Comparison of ENCODE assay signal across 15 mouse cellular contexts in genomic region chr10:43027006-43027405, GRCm38 (mm10).
DNase-seq lines count a peak whose midpoint lies in the region; ATAC-seq and TF ChIP-seq lines count a peak whose summit lies in the region.
"Had no signal": no experiment of that assay in that cellular context is flagged by ENCODE, and none has a peak within 500 bp of the region (broad histone marks: within the 10 kb centered on the region; RNA-seq: fewer than 3 reads in every experiment).

No protein-coding gene starts in this region.

- no peak overlapping the region for H3K27ac ChIP-seq in kidney, adult 2 months (ENCODE audit: insufficient read depth, low read depth, low read length)
- no peak overlapping the region for H3K27ac ChIP-seq in kidney, embryonic 14.5 days (ENCODE audit: low read depth, low read length)
- no peak overlapping the region for H3K27ac ChIP-seq in intestine, embryonic 15.5 days
- H3K27ac ChIP-seq in left cerebral cortex, adult 2 months = no peak overlapping the region
- H3K27ac ChIP-seq: macrophage had no signal

- peak; percentile 42; the same call in 1 of the 2 replicates for ATAC-seq in kidney, embryonic 14.5 days (ENCODE audit: low FRiP score, low TSS enrichment)
- no peak for ATAC-seq in intestine, embryonic 15.5 days
- ATAC-seq: forebrain, postnatal 0 days had no signal

- H3K9ac ChIP-seq in kidney, embryonic 14.5 days (ENCODE audit: low read depth, low read length) = no peak overlapping the region
- no peak overlapping the region for H3K9ac ChIP-seq in intestine, embryonic 15.5 days
- H3K9ac ChIP-seq: forebrain, postnatal 0 days had no signal

- H3K4me3 ChIP-seq in kidney, adult 2 months (ENCODE audit: insufficient read depth, low read depth, low read length) = no peak overlapping the region
- H3K4me3 ChIP-seq in kidney, embryonic 14.5 days (ENCODE audit: low read length) = no peak overlapping the region
- H3K4me3 ChIP-seq in intestine, embryonic 15.5 days (replicated peaks) = no peak overlapping the region
- H3K4me3 ChIP-seq in left cerebral cortex, adult 2 months = no peak overlapping the region

- 41% methylated on average over 9 of the region's 9 CpGs for WGBS in kidney, adult 2 months
- 27% methylated on average over 9 of the region's 9 CpGs for WGBS in kidney, embryonic 14.5 days
- 63% methylated on average over 9 of the region's 9 CpGs for WGBS in intestine, embryonic 15.5 days

- TF ChIP-seq POLR2A in kidney, adult 2 months (IDR thresholded peaks at IDR 0.05; ENCODE audit: low read depth, low read length) = no peak
- TF ChIP-seq POLR2A in brain, embryonic 14.5 days (IDR thresholded peaks at IDR 0.05; ENCODE audit: borderline replicate concordance, extremely low read depth, insufficient read depth, insufficient read length, poor library complexity, severe bottlenecking) = no peak

- no peak overlapping the region for H3K4me2 ChIP-seq in kidney, embryonic 14.5 days (replicated peaks; ENCODE audit: low read depth, low read length)
- H3K4me2 ChIP-seq in intestine, embryonic 15.5 days (replicated peaks) = no peak overlapping the region

- no peaks in the 10 kb centered on the region; the same call in 1 of the 2 replicates for H3K27me3 ChIP-seq in kidney, adult 2 months (replicated peaks; ENCODE audit: control insufficient read depth, insufficient read depth, low read length)
- H3K27me3 ChIP-seq in kidney, embryonic 14.5 days (ENCODE audit: control insufficient read depth, insufficient read depth, low read length) = peaks cover 13% of the 10 kb centered on the region
- peaks cover 14% of the 10 kb centered on the region for H3K27me3 ChIP-seq in intestine, embryonic 15.5 days (replicated peaks)

- TF ChIP-seq CTCF in kidney, adult 2 months (conservative IDR thresholded peaks at IDR 0.05; ENCODE audit: insufficient read depth, insufficient read length, low read depth, low read length) = no peak
- TF ChIP-seq CTCF in brain, embryonic 14.5 days (IDR thresholded peaks at IDR 0.05; ENCODE audit: borderline replicate concordance, extremely low read depth, insufficient read depth, insufficient read length) = no peak
- TF ChIP-seq CTCF in left cerebral cortex, adult 2 months (IDR thresholded peaks at IDR 0.05) = no peak

- peak; percentile 40 for DNase-seq in kidney, adult 2 months
- DNase-seq in kidney, postnatal 14 days = no peak
- peak; percentile 56 for DNase-seq in brain, embryonic 14.5 days (ENCODE audit: low read depth)
- DNase-seq in neural tube, embryonic 10.5 days (ENCODE audit: extremely low spot score, low spot score) = peak; percentile 44
- no peak for DNase-seq in urinary bladder, adult 18-20 months (ENCODE audit: low spot score in 2 of 2)
- no peak for DNase-seq in left cerebral cortex, adult 2 months (ENCODE audit: extremely low spot score in 1 of 2, low spot score in 2 of 2)
- DNase-seq: adrenal gland, adult 2 months; cerebellum, adult 18-20 months; forebrain, postnatal 0 days; liver; lung, adult 18-20 months; right cerebral cortex, postnatal 14 days had no signal

- no peaks in the 10 kb centered on the region for H3K9me3 ChIP-seq in kidney, embryonic 14.5 days (ENCODE audit: control insufficient read depth, low read length)
- no peaks in the 10 kb centered on the region for H3K9me3 ChIP-seq in intestine, embryonic 15.5 days

- no peaks in the 10 kb centered on the region for H3K36me3 ChIP-seq in kidney, adult 2 months (ENCODE audit: control insufficient read depth, insufficient read depth, low read length)
- H3K36me3 ChIP-seq in kidney, embryonic 14.5 days (ENCODE audit: control insufficient read depth, insufficient read depth, low read length) = no peaks in the 10 kb centered on the region
- no peaks in the 10 kb centered on the region for H3K36me3 ChIP-seq in intestine, embryonic 15.5 days

- H3K4me1 ChIP-seq in kidney, adult 2 months (ENCODE audit: control insufficient read depth, insufficient read depth, low read length) = no peaks in the 10 kb centered on the region
- H3K4me1 ChIP-seq in kidney, embryonic 14.5 days (ENCODE audit: control insufficient read depth, insufficient read depth, low read length) = peaks cover 5% of the 10 kb centered on the region; the same call in 1 of the 2 replicates
- H3K4me1 ChIP-seq in intestine, embryonic 15.5 days (replicated peaks) = peaks cover 2% of the 10 kb centered on the region

- intact Hi-C loops in left cerebral cortex, adult 2 months (cut with DNase I) = no loop called here

Comparison
In these comparisons a context has a peak if more than half of its experiments do, and no peak if none do; other contexts are left out.
1. DNase-seq: peak in kidney, adult 2 months (single experiment), brain, embryonic 14.5 days (single experiment) and neural tube, embryonic 10.5 days (single experiment); none in kidney, postnatal 14 days (single experiment), urinary bladder, adult 18-20 months (0 of 2) and left cerebral cortex, adult 2 months (0 of 2).